8 mouse cellular contexts compared by ENCODE assay signal in the genomic region with DNA sequence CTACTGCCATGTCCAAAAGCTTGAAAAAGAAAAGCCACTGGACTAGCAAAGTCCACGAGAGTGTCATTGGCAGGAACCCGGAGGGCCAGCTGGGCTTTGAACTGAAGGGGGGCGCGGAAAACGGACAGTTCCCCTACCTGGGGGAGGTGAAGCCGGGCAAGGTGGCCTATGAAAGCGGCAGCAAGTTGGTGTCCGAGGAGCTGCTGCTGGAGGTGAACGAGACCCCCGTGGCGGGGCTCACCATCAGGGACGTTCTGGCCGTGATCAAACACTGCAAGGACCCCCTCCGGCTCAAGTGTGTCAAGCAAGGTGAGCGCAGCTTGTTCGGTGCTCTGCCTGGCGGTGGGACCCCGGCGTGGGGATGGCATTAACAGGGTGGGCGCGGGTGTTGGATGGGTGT. TPM values are rescaled to one million over a fixed set of nuclear protein-coding genes. Genes with fewer than 3 reads are reported as not detected.
DNase-seq lines count a peak whose midpoint lies in the region; ATAC-seq and TF ChIP-seq lines count a peak whose summit lies in the region.

No protein-coding gene starts in this region.

- peak; percentile 8 for ATAC-seq in neural tube, embryonic 11.5 days (ENCODE audit: insufficient read depth, low FRiP score, low TSS enrichment)
- ATAC-seq in kidney, embryonic 14.5 days (ENCODE audit: low FRiP score, low TSS enrichment) = peak; percentile 1; the same call in 1 of the 2 replicates
- no peak for ATAC-seq in liver, postnatal 0 days
- ATAC-seq in stomach, embryonic 15.5 days (ENCODE audit: insufficient read depth, low FRiP score, low read depth) = no peak
- ATAC-seq in CD4-positive, CD25-positive, alpha-beta regulatory T cell, adult 4 months = no peak

- TF ChIP-seq CTCF in heart, adult 2 months (IDR thresholded peaks at IDR 0.05) = no peak
- TF ChIP-seq CTCF in liver, postnatal 0 days (IDR thresholded peaks at IDR 0.05; ENCODE audit: low read depth) = no peak

- H3K27me3 ChIP-seq in neural tube, embryonic 11.5 days (ENCODE audit: control insufficient read depth, insufficient read depth, low read length) = no peaks in the 10 kb centered on the region
- H3K27me3 ChIP-seq in heart, adult 2 months (ENCODE audit: control insufficient read depth, insufficient read depth, low read length) = no peaks in the 10 kb centered on the region
- H3K27me3 ChIP-seq in kidney, embryonic 14.5 days (ENCODE audit: control insufficient read depth, insufficient read depth, low read length) = no peaks in the 10 kb centered on the region
- H3K27me3 ChIP-seq in liver, postnatal 0 days (ENCODE audit: insufficient read depth, low read length) = peaks cover 28% of the 10 kb centered on the region
- H3K27me3 ChIP-seq in stomach, embryonic 15.5 days (replicated peaks) = no peaks in the 10 kb centered on the region

- no peaks in the 10 kb centered on the region for H3K79me2 ChIP-seq in heart, adult 2 months (replicated peaks; ENCODE audit: control insufficient read depth, insufficient read depth, low read length)

- no peaks in the 10 kb centered on the region for H3K36me3 ChIP-seq in neural tube, embryonic 11.5 days (ENCODE audit: control insufficient read depth, insufficient read depth, low read length)
- H3K36me3 ChIP-seq in heart, adult 2 months (ENCODE audit: control insufficient read depth, insufficient read depth, low read length) = no peaks in the 10 kb centered on the region
- no peaks in the 10 kb centered on the region for H3K36me3 ChIP-seq in kidney, embryonic 14.5 days (ENCODE audit: control insufficient read depth, insufficient read depth, low read length)
- H3K36me3 ChIP-seq in liver, postnatal 0 days (replicated peaks; ENCODE audit: insufficient read depth, low read length) = no peaks in the 10 kb centered on the region
- no peaks in the 10 kb centered on the region for H3K36me3 ChIP-seq in stomach, embryonic 15.5 days

- H3K9me3 ChIP-seq in neural tube, embryonic 11.5 days (ENCODE audit: control insufficient read depth, low read length) = no peaks in the 10 kb centered on the region
- H3K9me3 ChIP-seq in kidney, embryonic 14.5 days (ENCODE audit: control insufficient read depth, low read length) = no peaks in the 10 kb centered on the region
- no peaks in the 10 kb centered on the region for H3K9me3 ChIP-seq in liver, postnatal 0 days (ENCODE audit: low read length)
- H3K9me3 ChIP-seq in stomach, embryonic 15.5 days = no peaks in the 10 kb centered on the region

- H3K9ac ChIP-seq in neural tube, embryonic 11.5 days (ENCODE audit: low read length) = peak overlapping the region; percentile 83
- H3K9ac ChIP-seq in heart, adult 2 months (ENCODE audit: low read depth, low read length) = peak overlapping the region; percentile 88
- H3K9ac ChIP-seq in kidney, embryonic 14.5 days (ENCODE audit: low read depth, low read length) = peak overlapping the region; percentile 67; the same call in 1 of the 2 replicates
- H3K9ac ChIP-seq in liver, postnatal 0 days (replicated peaks) = no peak overlapping the region
- peak overlapping the region; percentile 50; the same call in 1 of the 2 replicates for H3K9ac ChIP-seq in stomach, embryonic 15.5 days

- TF ChIP-seq EP300 in heart, adult 2 months (IDR thresholded peaks at IDR 0.05; ENCODE audit: insufficient read depth, low read depth, low read length) = no peak
- TF ChIP-seq EP300 in liver, postnatal 0 days (IDR thresholded peaks at IDR 0.05; ENCODE audit: low read depth) = no peak

- intact Hi-C loops in heart, adult 2 months (cut with DNase I) = loop anchor here (10.0 kb wide), 1 partner anchor 168 kb away; no protein-coding TSS in a partner anchor

- peak overlapping the region; percentile 86 for H3K4me2 ChIP-seq in neural tube, embryonic 11.5 days (ENCODE audit: low read depth)
- peak overlapping the region; percentile 96 for H3K4me2 ChIP-seq in kidney, embryonic 14.5 days (replicated peaks; ENCODE audit: low read depth, low read length)
- peak overlapping the region; percentile 64 for H3K4me2 ChIP-seq in liver, postnatal 0 days (ENCODE audit: low read depth, low read length)
- peak overlapping the region; percentile 95 for H3K4me2 ChIP-seq in stomach, embryonic 15.5 days

- 0% methylated on average over 21 of the region's 21 CpGs for WGBS in neural tube, embryonic 11.5 days
- WGBS in heart, adult 2 months = 1% methylated on average over 21 of the region's 21 CpGs
- WGBS in kidney, embryonic 14.5 days = under 1% methylated on average over 21 of the region's 21 CpGs
- 3% methylated on average over 21 of the region's 21 CpGs for WGBS in liver, postnatal 0 days (ENCODE audit: insufficient replicate concordance)
- WGBS in stomach, embryonic 15.5 days = under 1% methylated on average over 21 of the region's 21 CpGs

- H3K4me1 ChIP-seq in neural tube, embryonic 11.5 days (ENCODE audit: control insufficient read depth, insufficient read depth, low read length) = no peaks in the 10 kb centered on the region
- no peaks in the 10 kb centered on the region; the same call in 1 of the 2 replicates for H3K4me1 ChIP-seq in heart, adult 2 months (ENCODE audit: control insufficient read depth, insufficient read depth, low read length)
- 0 out of 2 replicates have a peak, but pooled peaks cover 2% of the 10 kb centered on the region for H3K4me1 ChIP-seq in kidney, embryonic 14.5 days (ENCODE audit: control insufficient read depth, insufficient read depth, low read length)
- H3K4me1 ChIP-seq in liver, postnatal 0 days (ENCODE audit: insufficient read depth) = no peaks in the 10 kb centered on the region
- H3K4me1 ChIP-seq in stomach, embryonic 15.5 days = no peaks in the 10 kb centered on the region

- no peak for TF ChIP-seq POLR2A in heart, adult 2 months (IDR thresholded peaks at IDR 0.05; ENCODE audit: insufficient read depth, low read depth, low read length)

- DNase-seq in neural tube, embryonic 11.5 days (ENCODE audit: low spot score) = peak; percentile 27
- DNase-seq in neural tube, embryonic 10.5 days (ENCODE audit: extremely low spot score, low spot score) = no peak
- peak; percentile 78 for DNase-seq in cerebellum, adult 9-11 months
- peak in 1 of 2 experiments; percentile 49 for DNase-seq in heart, adult 2 months
- no peak for DNase-seq in liver, postnatal 0 days

- H3K27ac ChIP-seq in neural tube, embryonic 11.5 days (ENCODE audit: low read depth, low read length) = no peak overlapping the region
- peak overlapping the region; percentile 78 for H3K27ac ChIP-seq in heart, adult 2 months
- H3K27ac ChIP-seq in kidney, embryonic 14.5 days (ENCODE audit: low read depth, low read length) = peak overlapping the region; percentile 65; the same call in 1 of the 2 replicates
- H3K27ac ChIP-seq in liver, postnatal 0 days (ENCODE audit: low read depth) = no peak overlapping the region
- no peak overlapping the region; the same call in 1 of the 2 replicates for H3K27ac ChIP-seq in stomach, embryonic 15.5 days

- peak overlapping the region; percentile 63 for H3K4me3 ChIP-seq in neural tube, embryonic 11.5 days (ENCODE audit: low read depth, low read length)
- peak overlapping the region; percentile 59 for H3K4me3 ChIP-seq in heart, adult 2 months
- peak overlapping the region; percentile 54 for H3K4me3 ChIP-seq in kidney, embryonic 14.5 days (ENCODE audit: low read length)
- peak overlapping the region; percentile 46 for H3K4me3 ChIP-seq in liver, postnatal 0 days (ENCODE audit: low read depth, low read length)
- peak overlapping the region; percentile 58 for H3K4me3 ChIP-seq in stomach, embryonic 15.5 days (replicated peaks)

RNA-seq across cellular contexts. Expression of a gene that starts 0.4 kb away (rescaled TPM):
- 4.3 and 6.1 TPM in 2 replicates for polyA plus RNA-seq in neural tube, embryonic 11.5 days (2014; fragmentation: Nextera tagmentation; extraction: Ambion mirVana)
- 1 to 10 TPM; 7.0 to 8.2 TPM for total RNA-seq in heart, adult 2 months (2021)
- 1.7 and 2.0 TPM in 2 replicates for polyA plus RNA-seq in heart, adult 2 months (2012; rRNA removed)
- 8.6 and 9.3 TPM in 2 replicates for polyA plus RNA-seq in kidney, embryonic 14.5 days (2014; fragmentation: Nextera tagmentation; extraction: Ambion mirVana)
- polyA plus RNA-seq in liver, postnatal 0 days (2015; fragmentation: Nextera tagmentation; extraction: Ambion mirVana) = 0.08 and 0.20 TPM in 2 replicates
- polyA plus RNA-seq in stomach, embryonic 15.5 days (2015; fragmentation: Nextera tagmentation; extraction: Ambion mirVana) = 5.0 and 5.2 TPM in 2 replicates
- under 1 TPM; 0.12 to 0.38 TPM for polyA plus RNA-seq in CD4-positive, CD25-positive, alpha-beta regulatory T cell, adult 4 months (2017; shearing (Covaris generic))

Comparison
In these comparisons a context has a peak if more than half of its experiments do, and no peak if none do; other contexts are left out.
1. DNase-seq: peak in neural tube, embryonic 11.5 days (single experiment) and cerebellum, adult 9-11 months (single experiment); none in neural tube, embryonic 10.5 days (single experiment) and liver, postnatal 0 days (single experiment).
2. ATAC-seq: peak in neural tube, embryonic 11.5 days (single experiment) and kidney, embryonic 14.5 days (single experiment); none in liver, postnatal 0 days (single experiment), stomach, embryonic 15.5 days (single experiment) and CD4-positive, CD25-positive, alpha-beta regulatory T cell, adult 4 months (single experiment).
3. H3K27ac ChIP-seq: peak in heart, adult 2 months (single experiment) and kidney, embryonic 14.5 days (single experiment); none in neural tube, embryonic 11.5 days (single experiment), liver, postnatal 0 days (single experiment) and stomach, embryonic 15.5 days (single experiment).
4. Peak in every context shown above with its lines, with median percentiles within 50 percentile points of each other: H3K4me2 ChIP-seq and H3K4me3 ChIP-seq.